Mouse (Mus musculus) midbrain, embryonic 13.5 days (tissue): Measurements from ENCODE around the gene Tle3. TPM values are rescaled to one million over a fixed set of nuclear protein-coding genes. Genes with fewer than 3 reads are reported as not detected.
A peak's percentile ranks its signal among the peaks of the same experiment; 100 is the strongest.

Experiments
- ATAC-seq: fragments of 200-750 bp; cut with Nextera tagmentation; 2 replicates; pipeline ENCODE4 v1.8.0; 2017; ENCODE audit warnings: mild to moderate bottlenecking, moderate TSS enrichment, moderate library complexity
- H3K27ac ChIP-seq: fragments of 300-500 bp; sonication (generic); 2 replicates; pipeline ENCODE4 v1.5.1; 2015; ENCODE audit warnings: inconsistent platforms, mild to moderate bottlenecking, moderate library complexity
- H3K27me3 ChIP-seq: fragments of 300-500 bp; sonication (generic); 2 replicates; pipeline ENCODE4 v1.6.1; 2015; ENCODE audit warnings: mild to moderate bottlenecking, inconsistent platforms
- H3K36me3 ChIP-seq: fragments of 300-500 bp; sonication (generic); 2 replicates; pipeline ENCODE4 v1.6.1; 2015; ENCODE audit warnings: mild to moderate bottlenecking, inconsistent platforms
- H3K4me1 ChIP-seq: fragments of 300-500 bp; sonication (generic); replicated peaks from 2 replicates; pipeline ENCODE4 v1.6.1; 2015; ENCODE audit warnings: inconsistent platforms
- H3K4me2 ChIP-seq: fragments of 300-500 bp; sonication (generic); replicated peaks from 2 replicates; pipeline ENCODE4 v1.6.1; 2015; ENCODE audit warnings: moderate library complexity, mild to moderate bottlenecking, inconsistent platforms
- H3K4me3 ChIP-seq: fragments of 300-500 bp; sonication (generic); replicated peaks from 2 replicates; pipeline ENCODE4 v1.5.1; 2015; ENCODE audit warnings: mild to moderate bottlenecking, inconsistent platforms
- H3K9ac ChIP-seq: fragments of 300-500 bp; sonication (generic); replicated peaks from 2 replicates; pipeline ENCODE4 v1.6.1; 2015; ENCODE audit warnings: mild to moderate bottlenecking, inconsistent platforms
- H3K9me3 ChIP-seq: fragments of 300-500 bp; sonication (generic); 2 replicates; pipeline ENCODE4 v1.6.1; 2016; ENCODE audit warnings: mild to moderate bottlenecking, inconsistent platforms
- WGBS: fragments of 180-500 bp; shearing (Covaris S2); methylation state at CpG from one replicate; pipeline ENCODE4 v1.1.7; 2015; 5-methylcytosine and 5-hydroxymethylcytosine counted together
- polyA plus RNA-seq: library from polyadenylated mRNA; unstranded; fragments of >200 nt; fragmentation: Nextera tagmentation; extraction: Ambion mirVana; gene quantifications from 2 replicates; pipeline ENCODE4 v1.2.1, GENCODE M21; 2015

Tle3 gene
- polyA plus RNA-seq, 1 experiment from 2014 or later = 50.8 TPM

DNA sequence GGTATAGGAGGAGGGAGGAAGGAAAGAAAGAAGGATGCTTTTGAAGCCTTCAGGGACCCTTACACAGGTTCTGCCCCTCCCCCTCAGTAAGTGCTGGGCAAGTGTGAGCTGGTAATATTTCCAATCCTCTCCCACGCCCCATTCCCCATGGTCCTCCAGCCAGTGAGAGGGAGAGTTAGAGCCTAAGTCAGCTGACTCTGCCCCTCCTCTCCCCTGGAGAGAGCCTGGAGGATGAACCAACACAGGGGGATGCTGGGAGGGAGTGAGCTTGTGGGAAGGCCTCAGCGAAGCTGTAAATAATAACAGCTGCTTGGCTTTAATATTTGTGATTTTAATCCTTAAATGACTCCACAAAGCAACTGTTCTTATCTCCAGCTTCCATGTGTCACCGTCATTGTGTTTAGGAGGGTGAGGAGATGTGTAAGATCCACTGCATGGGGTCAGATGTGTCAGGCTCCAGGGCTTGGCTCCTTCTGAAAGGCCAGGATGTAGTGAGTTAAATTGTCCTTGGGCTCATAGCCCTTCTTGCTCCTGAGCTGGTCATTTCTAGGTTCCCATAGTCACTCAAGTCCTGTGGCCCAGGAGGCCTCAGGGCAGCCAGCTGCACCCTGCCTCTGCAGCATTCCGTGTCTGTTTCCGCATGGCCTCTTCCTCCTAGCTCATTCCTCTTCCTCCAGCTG is 70.9 kb downstream of the Tle3 start:
- peaks cover 30% of the 10 kb centered on the region for H3K27me3 ChIP-seq
- peak; percentile 72 for ATAC-seq
- H3K9ac ChIP-seq = no peak overlapping the region
- no peaks in the 10 kb centered on the region for H3K36me3 ChIP-seq
- H3K4me1 ChIP-seq = peaks cover 40% of the 10 kb centered on the region
- no peaks in the 10 kb centered on the region for H3K9me3 ChIP-seq
- WGBS = 39% methylated on average over 5 of the region's 5 CpGs
- H3K4me2 ChIP-seq = no peak overlapping the region
- no peak overlapping the region for H3K4me3 ChIP-seq
- no peak overlapping the region for H3K27ac ChIP-seq

DNA sequence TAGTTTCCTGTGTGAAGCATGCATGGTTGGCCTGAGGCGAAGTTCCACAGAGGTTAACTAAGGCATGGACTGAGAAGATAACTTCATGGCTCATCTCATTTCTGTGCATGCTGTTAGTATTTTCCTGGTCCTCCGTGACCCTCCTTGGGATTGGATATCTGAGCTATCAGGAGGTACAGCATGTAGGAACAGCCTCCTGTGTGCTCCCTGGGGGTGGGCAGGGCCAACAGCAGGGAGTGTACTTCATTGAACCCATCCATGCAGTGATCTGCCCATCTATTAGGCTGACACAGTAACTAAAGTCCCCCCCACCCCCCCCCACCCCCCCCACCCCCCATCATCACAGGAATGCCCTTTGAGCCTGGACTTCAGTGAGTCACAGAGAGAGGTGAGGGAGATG is 73.0 kb downstream of the Tle3 start:
- Histone ChIP-seq H3K4me1 (peaks cover 40% of the 10 kb centered on the region), H3K9me3 (no peaks in the 10 kb centered on the region), H3K4me2 (no peak overlapping the region), H3K4me3 (no peak overlapping the region), H3K9ac (no peak overlapping the region), H3K27me3 (peaks cover 17% of the 10 kb centered on the region), H3K27ac (no peak overlapping the region), H3K36me3 (no peaks in the 10 kb centered on the region)
- ATAC-seq = no peak
- WGBS = 88% methylated on average over 2 of the region's 2 CpGs

DNA sequence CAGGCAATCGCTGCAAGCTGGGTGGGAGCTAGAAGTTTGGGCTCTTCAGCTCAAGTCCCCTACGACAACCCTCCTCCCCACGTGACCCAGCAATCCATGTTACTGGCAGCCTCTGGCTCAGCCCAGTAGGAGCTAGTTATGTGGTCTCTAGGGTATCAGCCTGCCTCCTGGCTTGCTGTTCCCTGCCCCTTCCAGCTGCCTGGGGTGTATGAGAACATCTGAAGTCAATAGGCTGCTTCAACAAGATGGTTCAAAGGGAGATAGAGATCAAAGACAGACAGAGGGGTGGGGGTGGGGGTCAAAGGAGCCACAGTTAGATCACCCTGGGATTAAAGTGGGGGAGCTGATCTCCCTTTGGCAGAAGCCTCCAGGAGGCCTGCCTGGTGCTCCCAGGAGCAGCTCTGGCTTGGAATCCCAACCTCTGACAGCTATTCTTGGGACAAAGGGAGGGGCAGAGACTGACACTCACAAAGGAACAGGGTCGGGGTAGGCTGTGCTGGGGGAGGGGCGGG is 73.6 kb downstream of the Tle3 start:
- Histone ChIP-seq H3K9me3 (no peaks in the 10 kb centered on the region), H3K27ac (no peak overlapping the region), H3K4me2 (no peak overlapping the region), H3K27me3 (peaks cover 18% of the 10 kb centered on the region), H3K9ac (no peak overlapping the region), H3K36me3 (no peaks in the 10 kb centered on the region), H3K4me1 (peaks cover 39% of the 10 kb centered on the region), H3K4me3 (no peak overlapping the region)
- peak; percentile 46; the same call in 1 of the 2 replicates for ATAC-seq
- 3% methylated on average over 5 of the region's 5 CpGs for WGBS

DNA sequence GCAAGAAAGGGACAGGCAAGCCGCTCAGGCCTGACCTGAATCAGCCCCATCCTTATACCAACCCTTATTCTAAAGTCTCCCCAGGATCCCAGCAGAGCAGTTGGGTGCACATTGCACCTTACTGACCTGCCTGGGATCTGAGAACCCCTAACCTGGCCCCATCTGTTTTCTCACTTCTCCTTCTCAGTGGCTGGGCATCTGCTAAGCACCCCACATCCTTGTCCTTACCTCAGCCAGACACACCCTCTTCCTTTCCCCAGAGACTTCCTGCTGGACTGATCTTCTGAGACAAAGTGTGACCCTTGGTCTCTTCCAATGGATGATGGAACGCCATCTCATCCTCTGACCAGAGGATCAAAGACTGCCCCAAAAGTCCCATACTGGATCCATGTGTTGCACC is 74.8 kb downstream of the Tle3 start:
- Histone ChIP-seq H3K27me3 (peaks cover 16% of the 10 kb centered on the region), H3K27ac (no peak overlapping the region), H3K4me3 (no peak overlapping the region), H3K4me2 (no peak overlapping the region), H3K9me3 (no peaks in the 10 kb centered on the region), H3K36me3 (no peaks in the 10 kb centered on the region), H3K4me1 (peaks cover 27% of the 10 kb centered on the region), H3K9ac (no peak overlapping the region)
- no peak for ATAC-seq
- WGBS = 89% methylated on average over 2 of the region's 2 CpGs

DNA sequence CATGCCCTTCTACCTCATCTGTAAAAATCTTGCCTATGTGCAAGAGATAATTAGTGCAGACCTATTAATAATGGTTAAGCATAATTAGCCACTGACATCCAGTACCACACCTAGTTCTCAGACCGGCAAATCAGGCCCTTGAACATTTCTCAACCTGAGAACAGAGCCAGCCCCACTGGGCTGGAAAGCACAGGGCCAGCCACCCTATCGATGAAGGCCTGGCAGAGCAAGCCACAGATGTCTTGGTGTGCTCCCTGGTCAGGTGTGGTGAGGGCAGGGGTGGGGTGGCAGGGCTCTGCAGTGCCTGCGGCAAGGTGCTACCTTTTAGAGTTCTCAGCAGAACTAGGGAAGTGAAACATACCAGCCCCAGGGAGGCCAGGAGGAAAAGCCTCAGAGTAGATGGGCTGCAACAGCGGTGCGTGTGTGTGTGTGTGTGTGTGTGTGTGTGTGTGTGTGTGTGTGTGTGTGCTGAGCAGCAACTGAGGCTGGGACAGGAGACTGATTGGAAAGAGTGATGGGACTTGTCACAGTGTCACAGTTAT is 77.3 kb downstream of the Tle3 start:
- H3K9ac ChIP-seq = no peak overlapping the region
- peaks cover 12% of the 10 kb centered on the region for H3K4me1 ChIP-seq
- H3K27ac ChIP-seq = no peak overlapping the region
- H3K27me3 ChIP-seq = peaks cover 18% of the 10 kb centered on the region
- no peak for ATAC-seq
- H3K9me3 ChIP-seq = no peaks in the 10 kb centered on the region
- no peak overlapping the region for H3K4me2 ChIP-seq
- WGBS = 85% methylated on average over 5 of the region's 5 CpGs
- H3K36me3 ChIP-seq = no peaks in the 10 kb centered on the region
- no peak overlapping the region for H3K4me3 ChIP-seq

DNA sequence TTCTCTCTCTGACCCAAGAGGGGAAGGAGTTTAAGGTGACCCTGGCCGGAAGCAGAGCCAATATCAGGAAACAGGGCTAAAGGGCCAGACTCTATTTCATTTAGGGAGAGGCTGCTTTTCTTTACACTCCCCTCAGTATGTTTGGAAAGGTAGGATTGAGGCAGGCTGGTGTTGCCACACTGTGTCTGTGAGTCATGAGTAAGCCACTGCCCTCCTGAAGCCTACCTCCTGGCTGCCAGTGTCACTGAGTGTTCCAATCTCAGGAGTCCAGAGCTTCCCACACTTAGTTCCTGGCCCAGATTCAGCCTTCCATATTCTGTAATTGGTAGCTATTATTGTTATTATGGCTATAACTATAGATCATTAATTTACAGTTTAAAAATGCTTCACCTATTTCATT is 79.9 kb downstream of the Tle3 start:
- H3K9me3 ChIP-seq = no peaks in the 10 kb centered on the region
- H3K4me1 ChIP-seq = peaks cover 11% of the 10 kb centered on the region
- H3K4me2 ChIP-seq = no peak overlapping the region
- H3K9ac ChIP-seq = no peak overlapping the region
- H3K4me3 ChIP-seq = no peak overlapping the region
- H3K27ac ChIP-seq = no peak overlapping the region
- H3K27me3 ChIP-seq = peaks cover 27% of the 10 kb centered on the region
- no peak for ATAC-seq
- no peaks in the 10 kb centered on the region for H3K36me3 ChIP-seq
- 88% methylated on average over 1 of the region's 1 CpGs for WGBS

DNA sequence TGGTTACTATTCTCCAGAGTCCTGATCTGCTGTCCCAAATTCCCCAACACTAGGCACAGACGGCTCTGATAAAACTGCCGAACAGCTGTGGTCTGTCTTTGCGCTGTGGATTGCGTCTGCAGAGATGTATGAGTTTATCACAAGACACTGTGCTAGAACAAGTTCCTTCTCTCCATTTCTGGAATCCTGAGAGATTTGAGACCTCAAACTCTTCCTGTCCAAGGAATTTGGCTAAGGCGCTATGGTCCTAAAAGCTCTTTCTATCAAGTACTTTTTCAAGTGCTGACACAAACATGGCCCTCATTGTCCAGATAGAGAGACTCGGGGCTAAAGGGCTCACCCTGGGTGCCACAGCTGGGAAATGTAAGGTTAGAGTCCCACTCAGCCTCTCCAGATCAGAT is 83.7 kb downstream of the Tle3 start:
- Histone ChIP-seq H3K27ac (no peak overlapping the region), H3K4me3 (no peak overlapping the region), H3K4me2 (no peak overlapping the region), H3K36me3 (no peaks in the 10 kb centered on the region), H3K4me1 (peaks cover 19% of the 10 kb centered on the region), H3K27me3 (peaks cover 28% of the 10 kb centered on the region), H3K9ac (no peak overlapping the region), H3K9me3 (no peaks in the 10 kb centered on the region)
- 80% methylated on average over 6 of the region's 6 CpGs for WGBS
- no peak for ATAC-seq

DNA sequence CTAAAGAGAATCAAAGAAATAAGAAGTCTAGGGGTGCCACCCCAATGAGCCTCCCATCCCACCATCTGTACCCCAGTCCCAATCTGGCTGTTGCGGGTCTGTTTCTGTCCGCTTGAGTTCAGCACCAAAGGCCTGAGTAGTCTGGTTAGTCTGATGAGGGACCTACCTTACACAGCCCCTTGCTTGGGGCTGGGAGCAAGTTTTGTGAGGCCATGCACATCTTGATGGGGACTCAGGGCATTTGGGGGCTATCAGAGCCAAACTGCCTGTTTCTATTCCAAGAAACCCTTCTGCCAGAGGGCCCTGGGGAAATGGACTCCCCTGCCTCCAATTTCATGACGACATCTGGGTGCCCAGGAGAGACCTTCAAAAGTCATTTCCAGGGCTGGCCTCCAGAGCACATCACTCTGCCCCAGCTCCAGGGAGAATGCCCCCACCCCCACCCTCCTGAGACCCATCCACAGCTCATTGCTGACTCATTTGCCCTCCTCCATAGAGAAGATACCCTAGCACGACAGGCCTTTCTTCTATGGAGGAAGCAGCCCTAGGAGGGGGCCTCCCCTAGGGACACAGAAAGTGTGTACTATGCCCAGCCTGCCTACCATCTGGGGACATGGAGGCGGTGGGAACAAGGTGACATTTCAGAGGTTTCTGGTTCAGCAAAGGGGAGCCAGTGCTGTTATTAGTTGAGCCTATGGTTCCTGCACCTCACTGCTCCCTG is 84.4 kb downstream of the Tle3 start:
- ATAC-seq = no peak
- H3K27me3 ChIP-seq = peaks cover 30% of the 10 kb centered on the region
- H3K4me3 ChIP-seq = no peak overlapping the region
- H3K4me1 ChIP-seq = peaks cover 23% of the 10 kb centered on the region
- no peak overlapping the region for H3K4me2 ChIP-seq
- WGBS = 62% methylated on average over 5 of the region's 5 CpGs
- no peak overlapping the region for H3K9ac ChIP-seq
- no peak overlapping the region for H3K27ac ChIP-seq
- H3K9me3 ChIP-seq = no peaks in the 10 kb centered on the region
- no peaks in the 10 kb centered on the region for H3K36me3 ChIP-seq

DNA sequence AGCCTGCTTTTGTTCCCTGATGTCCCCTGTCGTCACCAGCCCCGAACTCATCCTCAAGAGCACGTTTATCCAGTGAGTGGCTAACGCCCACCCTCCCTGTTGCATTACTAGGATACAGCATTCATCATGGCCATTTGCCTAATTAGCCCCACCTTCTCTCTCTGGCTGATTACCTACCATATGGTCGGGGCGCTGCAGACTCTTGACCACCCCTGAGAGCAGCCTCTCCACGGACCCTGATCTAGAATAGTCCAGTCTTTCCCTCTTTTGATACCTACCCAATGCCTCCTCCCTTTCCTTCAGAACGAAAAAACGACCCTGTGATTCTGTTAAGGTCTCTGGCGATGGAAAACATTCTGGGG is 85.0 kb downstream of the Tle3 start:
- Histone ChIP-seq H3K36me3 (no peaks in the 10 kb centered on the region), H3K9ac (no peak overlapping the region), H3K27ac (no peak overlapping the region), H3K9me3 (no peaks in the 10 kb centered on the region), H3K27me3 (peaks cover 31% of the 10 kb centered on the region), H3K4me1 (peaks cover 26% of the 10 kb centered on the region), H3K4me3 (no peak overlapping the region), H3K4me2 (no peak overlapping the region)
- WGBS = 42% methylated on average over 10 of the region's 10 CpGs
- no peak for ATAC-seq

DNA sequence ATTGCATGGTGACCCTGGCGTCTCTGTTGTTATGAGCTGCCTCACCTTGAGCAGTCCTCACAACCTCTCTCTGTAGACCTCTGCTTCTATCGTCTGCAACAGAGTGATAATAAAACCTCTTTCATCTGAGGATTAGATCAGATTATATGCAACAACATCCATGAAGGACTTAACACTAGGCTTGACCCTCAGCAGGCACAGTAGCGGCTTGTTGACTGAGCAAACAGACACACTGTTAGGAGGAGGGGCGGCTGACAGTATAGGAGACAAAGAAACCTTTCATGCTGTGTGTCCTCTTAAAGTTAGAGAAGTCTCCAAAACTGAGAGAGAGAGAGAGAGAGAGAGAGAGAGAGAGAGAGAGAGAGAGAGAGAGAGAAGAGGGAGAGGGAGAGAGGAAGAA is 89.7 kb downstream of the Tle3 start:
- Histone ChIP-seq H3K9ac (no peak overlapping the region), H3K36me3 (no peaks in the 10 kb centered on the region), H3K4me2 (no peak overlapping the region), H3K27me3 (0 out of 2 replicates have a peak, but pooled peaks cover 15% of the 10 kb centered on the region), H3K27ac (no peak overlapping the region), H3K4me1 (peaks cover 17% of the 10 kb centered on the region), H3K9me3 (peaks cover 6% of the 10 kb centered on the region; the same call in 1 of the 2 replicates), H3K4me3 (no peak overlapping the region)
- WGBS = 34% methylated on average over 4 of the region's 4 CpGs
- ATAC-seq = no peak

DNA sequence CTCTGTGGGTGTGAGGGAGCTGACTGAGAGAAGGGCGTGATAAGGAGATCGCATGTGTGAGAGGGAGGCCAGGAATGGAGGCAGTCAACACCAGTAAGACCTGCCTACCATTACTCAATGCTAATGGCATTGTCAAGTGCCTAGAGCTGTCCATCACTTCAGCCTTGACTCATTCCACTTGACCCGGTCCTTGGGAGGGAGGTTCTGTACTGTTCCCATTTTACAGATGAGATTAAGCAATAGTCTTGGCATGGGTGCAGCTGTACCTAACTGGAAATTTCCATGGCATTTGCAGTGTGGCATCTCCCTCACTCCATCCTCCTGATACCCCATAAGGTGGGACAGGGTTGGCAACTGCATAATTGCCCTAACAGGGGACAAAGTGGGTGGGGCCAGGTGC is 95.3 kb downstream of the Tle3 start:
- no peak overlapping the region for H3K4me2 ChIP-seq
- H3K4me3 ChIP-seq = no peak overlapping the region
- H3K36me3 ChIP-seq = no peaks in the 10 kb centered on the region
- 95% methylated on average over 3 of the region's 3 CpGs for WGBS
- peak overlapping the region; percentile 80 for H3K27ac ChIP-seq
- no peak overlapping the region for H3K9ac ChIP-seq
- peaks cover 31% of the 10 kb centered on the region for H3K4me1 ChIP-seq
- no peak for ATAC-seq
- H3K9me3 ChIP-seq = peaks cover 6% of the 10 kb centered on the region; the same call in 1 of the 2 replicates
- 0 out of 2 replicates have a peak, but pooled peaks cover 3% of the 10 kb centered on the region for H3K27me3 ChIP-seq
